Mouse (Mus musculus) heart, postnatal 0 days (tissue): ENCODE measurements around the gene Map6. TPM values are rescaled to one million over a fixed set of nuclear protein-coding genes. Genes with fewer than 3 reads are reported as not detected.
"Not testable (repeated sequence)": the region's sequence is repeated elsewhere in the genome, so short reads cannot be mapped to it uniquely, and the experiment has no call there.

Experiments
- ATAC-seq: fragments of 200-750 bp; cut with Nextera tagmentation; 2 replicates; pipeline ENCODE4 v1.8.0; 2017; ENCODE audit warnings: low read depth, moderate number of reproducible peaks, moderate library complexity; ENCODE audit not compliant: insufficient read depth
- DNase-seq: peaks from one replicate; pipeline ENCODE4 v3.0.0-alpha.2; 2016; ENCODE audit warnings: low spot score
- H3K27ac ChIP-seq: fragments of 300-500 bp; sonication (generic); 2 replicates; pipeline ENCODE4 v1.5.1; 2014; ENCODE audit warnings: low read depth, mild to moderate bottlenecking
- H3K27me3 ChIP-seq: fragments of 300-500 bp; sonication (generic); 2 replicates; pipeline ENCODE4 v1.6.1; 2014; ENCODE audit warnings: low read length, mixed read lengths; ENCODE audit not compliant: control insufficient read depth, insufficient read depth
- H3K36me3 ChIP-seq: fragments of 300-500 bp; sonication (generic); replicated peaks from 2 replicates; pipeline ENCODE4 v1.6.1; 2014; ENCODE audit warnings: low read length, mixed read lengths; ENCODE audit not compliant: control insufficient read depth, insufficient read depth
- H3K4me1 ChIP-seq: fragments of 300-500 bp; sonication (generic); 2 replicates; pipeline ENCODE4 v1.6.1; 2014; ENCODE audit warnings: antibody characterized with exemption; ENCODE audit not compliant: control insufficient read depth, insufficient read depth
- H3K4me2 ChIP-seq: fragments of 300-500 bp; sonication (generic); 2 replicates; pipeline ENCODE4 v1.6.1; 2014; ENCODE audit warnings: low read depth, mild to moderate bottlenecking, low read length, moderate library complexity
- H3K4me3 ChIP-seq: fragments of 300-500 bp; sonication (generic); 2 replicates; pipeline ENCODE4 v1.5.1; 2014; ENCODE audit warnings: low read depth, low read length
- H3K9ac ChIP-seq: fragments of 300-500 bp; sonication (generic); replicated peaks from 2 replicates; pipeline ENCODE4 v1.6.1; 2014; ENCODE audit warnings: low read depth, low read length, mixed read lengths
- H3K9me3 ChIP-seq: fragments of 300-500 bp; sonication (generic); replicated peaks from 2 replicates; pipeline ENCODE4 v1.6.1; 2016; ENCODE audit warnings: low read length; ENCODE audit not compliant: control insufficient read depth
- CTCF ChIP-seq: IDR thresholded peaks from 2 replicates; pipeline ENCODE4 v1.5.1; 2016; ENCODE audit warnings: antibody characterized with exemption, control low read depth, low read depth
- EP300 ChIP-seq: IDR thresholded peaks from 2 replicates; pipeline ENCODE4 v1.6.1; 2016; ENCODE audit warnings: antibody characterized with exemption, low read depth
- WGBS: fragments of 180-500 bp; shearing (Covaris S2); extraction: QIAGEN DNeasy Blood & Tissue Kit; methylation state at CpG from one replicate; pipeline ENCODE4 v1.1.7; 2014; 5-methylcytosine and 5-hydroxymethylcytosine counted together
- polyA plus RNA-seq: library from polyadenylated mRNA; unstranded; fragments of >200 nt; fragmentation: Nextera tagmentation; extraction: Ambion mirVana; gene quantifications from 2 replicates; pipeline ENCODE4 v1.2.1, GENCODE M21; 2015
- total RNA-seq: library from RNA; depleted of rRNA; stranded (reverse); fragments of >200 nt; gene quantifications from 2 replicates; pipeline ENCODE4 v1.2.3, GENCODE M21; 2014; ENCODE audit warnings: low replicate concordance

The Map6 gene
- total and polyA plus RNA-seq, 2 experiments from 2014 or later, result 2.5 to 3.7 TPM

- peak; percentile 62; the same call in 1 of the 2 replicates for TF ChIP-seq EP300
- no peak for TF ChIP-seq CTCF
- peaks cover 35% of the 10 kb centered on the region for H3K4me1 ChIP-seq
- H3K27ac ChIP-seq, result peak overlapping the region; percentile 90
- H3K4me3 ChIP-seq, result no peak overlapping the region
- no peak overlapping the region for H3K4me2 ChIP-seq
- H3K9ac ChIP-seq, result 0 out of 2 replicates have a peak overlapping the region, but pooled peaks have one; percentile 3
- DNase-seq (peak; percentile 92), ATAC-seq (peak; percentile 83)
- H3K36me3 ChIP-seq, result no peaks in the 10 kb centered on the region
- H3K27me3 ChIP-seq, result no peaks in the 10 kb centered on the region
- 19% methylated on average over 10 of the region's 10 CpGs for WGBS
- no peaks in the 10 kb centered on the region for H3K9me3 ChIP-seq
Measured at GRCm38 (mm10) chr7:99360021-99360802, 93.0 kb downstream of the Map6 start.

GRCm38 (mm10) chr7:99360803-99361414, 93.7 kb downstream of the Map6 start:
- no peak overlapping the region for H3K4me3 ChIP-seq
- TF ChIP-seq CTCF (no peak), EP300 (no peak)
- DNase-seq (no peak), ATAC-seq (no peak)
- no peaks in the 10 kb centered on the region for H3K9me3 ChIP-seq
- no peaks in the 10 kb centered on the region for H3K27me3 ChIP-seq
- H3K9ac ChIP-seq, result 0 out of 2 replicates have a peak overlapping the region, but pooled peaks have one; percentile 3
- WGBS, result 49% methylated on average over 8 of the region's 8 CpGs
- H3K4me2 ChIP-seq, result no peak overlapping the region
- peak overlapping the region; percentile 90 for H3K27ac ChIP-seq
- no peaks in the 10 kb centered on the region for H3K36me3 ChIP-seq
- H3K4me1 ChIP-seq, result peaks cover 30% of the 10 kb centered on the region

DNA sequence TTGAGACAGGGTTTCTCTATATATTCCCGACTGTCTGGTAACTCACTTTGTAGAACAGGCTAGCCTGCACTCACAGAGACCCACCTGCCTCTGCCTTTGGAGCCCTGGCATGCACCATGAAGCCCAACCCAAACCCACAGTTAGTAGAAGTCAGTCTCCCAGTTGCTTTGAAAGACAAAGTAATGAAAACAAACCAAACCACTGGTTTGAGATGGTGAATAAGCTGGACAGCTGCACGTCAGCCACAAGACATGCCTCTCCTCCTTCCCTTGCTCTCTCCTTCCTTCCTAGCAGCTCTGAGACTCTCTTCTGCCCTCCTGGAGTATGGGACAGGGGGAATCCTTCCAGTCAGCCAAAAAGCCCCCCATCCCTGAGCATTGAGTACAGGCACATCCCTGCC, 94.9 kb downstream of the Map6 start:
- no peak for DNase-seq
- ATAC-seq, result no peak
- H3K4me2 ChIP-seq, result no peak overlapping the region
- no peaks in the 10 kb centered on the region for H3K27me3 ChIP-seq
- TF ChIP-seq EP300, result no peak
- H3K36me3 ChIP-seq, result no peaks in the 10 kb centered on the region
- H3K27ac ChIP-seq, result no peak overlapping the region
- no peaks in the 10 kb centered on the region for H3K9me3 ChIP-seq
- H3K4me1 ChIP-seq, result peaks cover 18% of the 10 kb centered on the region
- WGBS, result 86% methylated on average over 2 of the region's 2 CpGs
- no peak overlapping the region for H3K4me3 ChIP-seq
- no peak overlapping the region for H3K9ac ChIP-seq

- ATAC-seq (no peak), DNase-seq (peak; percentile 81)
- no peak overlapping the region for H3K4me3 ChIP-seq
Measured at GRCm38 (mm10) chr7:99365069-99365468, 97.8 kb downstream of the Map6 start.

GRCm38 (mm10) chr7:99366716-99367115, 99.5 kb downstream of the Map6 start:
- DNase-seq, result no peak
- no peaks in the 10 kb centered on the region for H3K9me3 ChIP-seq
- no peak for ATAC-seq
- H3K27me3 ChIP-seq, result no peaks in the 10 kb centered on the region
- H3K9ac ChIP-seq, result no peak overlapping the region
- no peak overlapping the region for H3K4me3 ChIP-seq
- H3K4me1 ChIP-seq, result no peaks in the 10 kb centered on the region
- no peaks in the 10 kb centered on the region for H3K36me3 ChIP-seq
- TF ChIP-seq CTCF, result no peak
- H3K27ac ChIP-seq, result no peak overlapping the region
- 64% methylated on average over 6 of the region's 6 CpGs for WGBS
- H3K4me2 ChIP-seq, result no peak overlapping the region

More at GRCm38 (mm10) chr7:99365069-99365468, 97.8 kb downstream of the Map6 start:
- TF ChIP-seq EP300, result no peak
- peak; percentile 98 for TF ChIP-seq CTCF
- H3K27ac ChIP-seq, result no peak overlapping the region
- H3K4me2 ChIP-seq, result no peak overlapping the region
- no peaks in the 10 kb centered on the region for H3K27me3 ChIP-seq
- 0% methylated on average over 5 of the region's 5 CpGs for WGBS
- no peak overlapping the region for H3K9ac ChIP-seq
- H3K4me1 ChIP-seq, result peaks cover 7% of the 10 kb centered on the region
- H3K36me3 ChIP-seq, result no peaks in the 10 kb centered on the region
- no peaks in the 10 kb centered on the region for H3K9me3 ChIP-seq

DNA sequence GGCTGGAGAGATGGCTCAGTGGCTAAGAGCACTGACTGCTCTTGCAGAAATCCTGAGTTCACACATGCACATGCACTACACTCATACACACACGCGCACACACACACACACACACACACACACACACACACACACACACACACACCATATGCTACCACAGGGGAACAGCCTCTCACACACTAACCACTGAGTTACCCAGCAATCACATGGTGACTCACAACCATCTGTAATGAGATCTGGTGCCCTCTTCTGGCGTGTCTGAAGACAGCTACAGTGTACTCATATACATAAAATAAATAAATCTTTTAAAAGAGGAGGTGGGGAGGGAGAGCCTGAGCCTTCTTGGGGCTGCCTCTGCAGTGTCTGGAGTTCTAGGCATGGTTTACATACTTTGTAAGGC, 107.1 kb downstream of the Map6 start:
- TF ChIP-seq CTCF, result peak; percentile 33
- DNase-seq, H3K4me3 ChIP-seq, H3K4me2 ChIP-seq, H3K27me3 ChIP-seq, H3K36me3 ChIP-seq, H3K4me1 ChIP-seq, H3K9me3 ChIP-seq, H3K9ac ChIP-seq, H3K27ac ChIP-seq, ATAC-seq: not testable (repeated sequence)
- WGBS, result 62% methylated on average over 3 of the region's 3 CpGs
